Mouse (Mus musculus) kidney, adult 11 months (tissue): ENCODE data around the gene Fam53b.
A peak's percentile ranks its signal among the peaks of the same experiment; 100 is the strongest.

Source experiments
- DNase-seq: peaks from one replicate; pipeline ENCODE4 v3.0.0; 2022

The Fam53b gene

DNA sequence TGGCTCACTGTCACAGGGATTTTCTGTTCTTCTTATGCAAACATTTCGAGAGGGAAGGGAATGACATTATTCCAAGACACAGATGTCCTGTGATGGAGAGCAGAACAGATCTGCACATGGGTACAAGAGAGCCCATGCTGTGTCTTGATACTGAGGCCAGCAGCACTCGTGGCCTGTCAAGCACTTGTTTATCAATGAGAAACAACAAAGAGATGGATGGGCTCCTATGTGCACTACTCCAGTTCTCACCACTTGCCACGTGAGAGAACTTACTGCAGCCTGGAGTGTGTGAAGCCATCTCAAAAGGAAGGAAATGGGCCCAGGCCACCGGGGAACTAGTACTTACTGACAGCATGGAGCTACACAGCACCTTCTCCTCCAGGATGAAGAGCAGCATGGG lies 27.2 kb downstream of the Fam53b start:
- no peak for DNase-seq

DNA sequence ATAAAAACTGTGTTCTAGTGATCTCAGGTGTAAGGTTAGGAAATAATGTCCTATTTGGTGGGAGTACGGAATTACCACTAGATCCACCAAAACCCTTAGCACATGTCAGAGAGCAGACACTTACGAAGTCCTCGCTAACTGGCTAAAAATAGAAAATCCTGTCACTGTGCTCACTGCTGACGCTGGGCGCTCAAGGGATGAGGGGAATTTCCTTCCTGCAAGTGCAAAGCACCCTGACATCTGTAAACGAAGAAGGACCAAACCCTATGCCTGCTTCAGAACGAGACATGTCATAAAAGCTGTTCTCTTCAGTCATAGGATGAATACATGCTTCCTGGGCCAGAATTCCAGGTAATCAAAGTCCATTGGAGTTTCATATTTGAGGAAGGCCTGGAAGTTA lies 27.7 kb downstream of the Fam53b start:
- no peak for DNase-seq

DNA sequence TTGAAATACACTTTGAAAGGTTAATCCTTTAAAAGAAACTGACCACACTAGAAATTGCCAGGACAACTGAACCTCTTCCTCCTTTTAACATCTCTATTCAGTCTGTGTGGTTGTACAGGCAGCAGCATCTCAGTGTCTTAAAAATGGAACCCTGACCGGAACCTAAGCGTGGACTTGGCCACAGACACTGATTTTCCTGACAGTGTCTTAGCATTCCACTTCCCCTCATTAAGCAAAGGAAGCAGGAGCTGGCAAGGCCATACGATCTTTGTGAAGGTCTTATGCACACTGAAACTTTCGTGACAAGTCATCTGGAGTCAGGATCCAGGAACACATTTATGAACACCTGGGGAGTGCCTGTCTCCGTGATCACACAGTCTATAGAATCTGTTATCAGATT lies 29.6 kb downstream of the Fam53b start:
- no peak for DNase-seq

DNA sequence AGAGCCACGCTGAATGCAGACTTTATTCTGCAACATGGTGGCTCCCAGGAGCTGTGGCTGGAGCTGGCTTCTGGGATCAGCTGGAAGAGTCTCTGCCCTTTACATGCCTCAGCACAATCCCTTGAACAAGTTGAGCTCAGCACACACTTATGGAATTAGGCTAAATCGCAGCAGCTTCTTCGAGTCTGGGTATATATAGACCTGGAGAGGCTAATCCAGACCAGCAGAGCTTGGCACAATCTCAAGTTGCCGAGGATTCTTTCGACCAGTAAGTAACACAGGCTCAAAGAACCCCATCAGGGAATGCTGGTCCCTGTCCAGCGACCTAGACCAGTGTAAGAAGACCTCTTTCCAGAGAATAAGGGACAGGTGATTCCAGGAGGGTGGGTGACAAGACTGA lies 31.8 kb downstream of the Fam53b start:
- DNase-seq = no peak

DNA sequence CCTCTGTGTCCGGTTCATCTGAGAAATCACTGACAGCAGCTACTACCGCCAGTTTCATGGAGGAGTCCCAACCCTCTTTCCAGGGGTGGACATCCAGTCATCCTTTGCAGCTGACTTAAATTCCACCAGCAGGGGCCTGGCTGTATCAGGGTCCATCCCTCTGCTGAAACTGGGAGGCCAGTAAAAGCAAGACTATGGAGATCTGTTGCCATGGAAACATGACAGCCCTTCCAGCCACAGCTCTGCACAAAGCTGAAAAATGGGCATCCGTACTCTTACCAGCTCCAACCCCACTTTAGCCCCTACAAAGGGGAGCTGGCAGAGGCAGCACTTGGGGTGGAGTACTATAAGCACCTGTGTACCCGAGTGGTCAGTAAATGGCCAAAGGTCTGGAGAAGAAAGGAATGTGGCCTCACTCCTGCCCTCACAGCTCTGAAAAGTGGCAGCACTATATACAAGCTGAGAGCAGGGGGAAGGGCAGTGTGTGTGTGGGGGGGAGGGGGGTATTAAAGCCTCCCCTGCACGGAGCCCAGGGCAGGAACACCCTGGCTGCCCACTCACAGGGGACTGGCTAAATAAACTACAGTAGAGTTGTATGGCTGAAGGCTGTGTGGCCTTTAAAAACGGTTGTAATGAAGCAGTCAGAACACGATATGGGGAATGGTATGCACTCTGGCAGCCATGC lies 32.4 kb downstream of the Fam53b start:
- DNase-seq = no peak

DNA sequence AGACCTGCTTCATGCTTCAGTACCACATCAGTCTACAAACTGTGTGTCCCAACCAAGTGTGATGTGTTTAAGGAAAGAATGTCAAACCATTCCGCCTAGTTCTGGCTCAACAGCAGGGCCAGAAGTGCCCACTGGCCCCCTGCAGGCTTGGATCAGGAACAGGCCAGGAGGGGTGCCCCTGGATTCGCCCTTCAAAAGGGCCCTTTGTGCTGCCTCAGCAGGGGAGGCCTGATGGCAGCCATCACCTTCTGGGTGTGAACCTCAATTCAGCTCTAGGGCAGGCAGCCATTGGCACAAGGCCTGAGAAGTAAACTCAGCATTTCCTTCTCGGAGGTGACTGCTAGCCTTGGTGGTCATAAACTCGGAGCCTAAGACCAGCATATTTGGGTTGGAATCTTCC lies 33.1 kb downstream of the Fam53b start:
- peak; percentile 78 for DNase-seq

DNA sequence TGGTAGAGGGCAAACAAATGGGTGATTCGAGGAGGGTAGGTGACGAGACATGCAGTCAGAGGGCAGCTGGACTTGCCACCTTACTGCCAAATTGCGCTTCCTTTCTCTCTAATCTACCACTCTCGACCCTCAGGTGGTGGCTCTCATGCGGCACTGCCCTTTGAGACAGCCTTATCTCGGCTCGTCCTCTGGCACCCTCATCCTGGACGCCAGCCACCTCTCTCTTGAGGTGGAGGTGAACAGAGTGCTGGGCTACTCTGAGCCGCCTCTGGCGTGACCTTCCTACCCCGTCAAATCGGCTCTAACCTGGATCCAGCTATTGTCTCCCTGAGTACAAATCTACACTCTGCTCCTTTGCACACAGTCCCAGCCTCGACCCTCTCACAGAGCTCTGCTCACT lies 35.1 kb downstream of the Fam53b start:
- no peak for DNase-seq

DNA sequence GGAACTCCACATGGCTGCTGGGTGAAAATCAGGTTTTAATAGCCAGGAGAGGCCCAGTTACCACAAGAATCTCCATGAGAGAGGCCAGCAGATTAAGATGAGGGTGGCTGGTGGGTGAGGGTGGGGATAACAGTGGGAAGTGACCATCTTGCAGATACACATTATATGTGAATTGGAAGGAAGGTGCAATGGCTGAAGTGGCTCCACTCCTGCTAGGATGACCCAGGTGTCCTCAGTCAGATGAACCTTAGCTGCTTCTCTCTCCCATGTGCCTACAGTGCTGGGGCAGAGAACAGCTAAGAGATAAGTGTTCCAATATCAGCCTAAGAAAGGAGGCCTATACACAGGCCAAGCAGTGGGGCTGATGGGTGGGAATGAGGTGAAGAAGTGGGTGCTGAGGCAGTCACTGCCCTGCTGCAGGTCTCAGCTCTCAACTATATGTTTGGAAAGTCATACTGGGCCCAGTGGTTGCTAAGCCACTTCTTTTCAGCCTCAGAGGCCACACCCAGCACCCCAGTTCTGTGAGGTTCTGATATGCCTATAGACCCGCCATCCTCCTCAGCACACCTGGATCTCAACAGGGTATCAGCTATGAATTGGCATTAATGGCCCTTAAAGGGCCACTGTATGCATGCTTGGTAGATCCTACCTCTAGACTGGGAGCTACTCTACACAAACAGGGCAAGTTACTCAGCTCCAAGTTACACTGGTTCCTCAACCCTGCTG lies 35.8 kb downstream of the Fam53b start:
- DNase-seq = no peak

DNA sequence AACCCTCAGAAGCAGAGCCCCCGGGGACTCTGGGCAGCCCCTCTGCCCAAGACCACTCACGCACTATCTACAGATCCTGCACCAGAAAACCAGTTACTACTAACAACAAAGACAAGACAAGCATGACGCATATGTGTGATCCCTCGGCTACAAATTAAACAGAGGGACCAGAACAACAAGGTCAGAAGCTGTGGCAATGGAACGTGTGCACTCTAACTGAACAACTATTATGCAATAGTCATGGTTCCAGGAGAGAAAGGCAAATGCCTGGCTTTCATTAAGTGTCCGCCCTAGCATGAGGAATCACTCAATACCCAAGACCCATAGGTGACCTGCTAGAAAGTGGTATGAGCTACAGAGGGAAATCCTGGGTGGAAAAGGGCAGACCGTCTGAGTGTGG lies 36.6 kb downstream of the Fam53b start:
- DNase-seq = no peak

DNA sequence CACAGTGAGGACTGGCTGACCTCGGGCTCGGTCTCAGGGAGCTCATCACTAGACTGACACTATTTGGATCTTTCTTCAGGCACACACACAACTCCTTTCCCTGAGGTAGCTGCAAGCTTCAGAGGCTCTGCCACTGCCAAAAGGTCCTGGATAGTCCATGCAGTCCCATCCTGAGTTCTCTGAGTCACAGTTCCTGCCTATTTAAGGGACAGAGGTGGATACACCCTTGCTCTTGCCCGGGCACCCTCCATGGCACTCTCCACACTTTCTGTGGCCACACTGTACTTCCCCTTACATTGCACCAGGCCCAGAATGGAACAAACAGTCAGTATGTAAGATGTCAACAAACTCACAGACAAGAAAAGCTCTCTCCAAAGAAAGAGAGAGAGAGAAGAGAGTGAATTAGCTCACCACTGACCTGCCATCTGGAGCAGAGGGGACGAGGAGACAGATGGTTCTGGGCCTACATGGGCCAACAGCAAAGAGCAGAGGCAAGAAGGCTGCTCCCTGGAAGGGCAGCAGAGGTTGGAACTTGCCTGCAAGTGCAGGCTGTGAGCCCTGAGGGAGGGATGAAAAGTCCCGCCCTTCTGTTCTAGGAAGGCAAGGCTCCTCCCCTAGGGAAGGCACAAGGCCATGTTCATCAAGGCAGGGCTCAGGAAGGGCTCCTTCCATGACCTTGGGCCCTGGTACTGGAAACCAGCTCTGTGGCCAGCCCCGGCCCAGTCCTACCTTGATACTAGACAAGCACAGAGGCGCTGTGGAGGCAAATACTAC lies 37.2 kb downstream of the Fam53b start:
- DNase-seq = peak; percentile 82

DNA sequence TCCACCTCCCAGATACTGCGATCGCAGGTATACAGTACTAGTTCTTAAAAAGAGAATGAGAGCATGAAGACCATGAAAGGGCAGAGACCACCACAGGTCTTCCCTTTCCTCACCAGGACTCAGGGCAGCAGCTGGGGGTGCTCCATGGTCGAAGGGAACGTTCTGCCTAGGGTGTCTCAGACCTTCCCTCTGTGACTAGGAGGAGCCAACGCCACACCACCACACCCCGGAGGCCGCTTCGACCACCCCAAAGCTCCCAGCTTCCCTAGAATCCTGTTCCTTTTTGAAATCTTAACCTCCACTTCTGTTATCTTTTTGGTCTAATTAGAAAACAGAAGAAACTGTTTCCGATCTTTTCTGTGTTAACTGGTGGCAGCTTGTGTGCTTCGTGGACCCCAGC lies 37.8 kb downstream of the Fam53b start:
- no peak for DNase-seq

DNA sequence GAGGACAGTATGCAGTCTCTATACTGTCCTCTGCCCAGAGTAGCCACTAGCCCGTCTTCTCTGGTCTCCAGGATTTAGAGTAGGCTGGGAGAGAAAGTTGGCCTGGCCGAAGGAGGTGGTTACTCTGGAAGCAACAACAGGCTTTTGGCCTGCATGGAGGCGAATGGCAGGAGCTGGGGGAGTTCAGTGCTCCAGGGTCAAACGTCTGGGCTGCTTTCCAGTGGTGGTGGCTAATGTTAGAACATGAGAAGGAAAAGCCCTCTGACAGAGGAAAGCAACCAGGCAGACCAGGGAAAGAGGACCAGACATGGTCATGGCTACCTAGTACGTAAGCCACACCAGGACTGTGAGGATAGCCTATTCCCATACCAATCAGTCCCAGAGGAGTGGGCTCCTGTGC lies 38.4 kb downstream of the Fam53b start:
- DNase-seq = peak; percentile 79

DNA sequence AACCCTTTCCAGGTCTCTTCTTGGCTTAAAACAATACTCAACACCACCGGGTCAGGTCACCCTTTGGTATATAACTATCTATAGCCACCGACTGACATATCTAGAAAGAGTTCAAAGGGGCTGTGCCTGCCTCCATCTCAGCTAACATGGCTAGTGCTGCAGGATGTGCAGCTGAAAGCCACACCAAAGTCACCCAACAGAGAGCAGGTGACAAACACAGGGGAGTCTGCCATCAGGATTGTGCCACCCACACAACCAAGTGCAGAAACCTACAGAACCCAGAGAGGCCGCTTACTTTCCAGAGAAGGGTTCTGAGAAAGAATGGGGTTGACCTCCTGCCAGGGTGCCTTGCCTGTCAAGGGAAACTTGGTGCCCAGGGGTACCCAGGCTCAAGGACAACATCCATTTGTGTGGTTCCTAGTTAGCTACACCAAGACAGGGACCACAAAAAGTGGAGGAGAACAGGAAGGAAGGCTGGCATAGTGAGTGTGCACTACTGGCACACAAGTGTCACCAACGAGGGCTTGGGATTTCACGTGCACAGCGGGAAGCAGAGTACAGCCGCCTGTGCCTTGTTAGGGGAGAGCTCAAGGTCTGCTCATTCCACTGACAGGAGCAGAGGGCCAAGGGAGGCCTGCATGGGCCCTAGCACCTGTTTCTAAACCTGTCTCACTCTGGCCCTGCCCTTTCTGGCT lies 40.5 kb downstream of the Fam53b start:
- no peak for DNase-seq

DNA sequence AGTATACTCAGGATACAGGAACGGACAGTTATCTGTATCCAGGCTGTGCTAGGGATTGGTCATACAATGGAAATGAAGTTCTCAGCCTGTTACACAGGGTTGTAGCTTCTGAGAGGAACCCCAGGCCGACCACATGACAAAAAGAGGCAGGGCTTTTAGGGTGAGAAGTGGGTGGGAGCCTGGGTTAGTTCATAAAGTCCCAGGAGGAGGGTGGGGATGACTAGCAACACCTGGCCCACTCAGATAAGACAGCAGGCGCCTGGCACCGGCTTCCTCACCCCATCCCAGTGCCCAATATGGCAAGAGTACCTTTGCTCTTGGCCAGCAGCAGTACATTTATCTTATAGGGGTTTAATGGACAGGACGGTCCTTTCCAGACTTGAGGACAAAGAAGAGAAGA lies 41.2 kb downstream of the Fam53b start:
- DNase-seq = no peak

DNA sequence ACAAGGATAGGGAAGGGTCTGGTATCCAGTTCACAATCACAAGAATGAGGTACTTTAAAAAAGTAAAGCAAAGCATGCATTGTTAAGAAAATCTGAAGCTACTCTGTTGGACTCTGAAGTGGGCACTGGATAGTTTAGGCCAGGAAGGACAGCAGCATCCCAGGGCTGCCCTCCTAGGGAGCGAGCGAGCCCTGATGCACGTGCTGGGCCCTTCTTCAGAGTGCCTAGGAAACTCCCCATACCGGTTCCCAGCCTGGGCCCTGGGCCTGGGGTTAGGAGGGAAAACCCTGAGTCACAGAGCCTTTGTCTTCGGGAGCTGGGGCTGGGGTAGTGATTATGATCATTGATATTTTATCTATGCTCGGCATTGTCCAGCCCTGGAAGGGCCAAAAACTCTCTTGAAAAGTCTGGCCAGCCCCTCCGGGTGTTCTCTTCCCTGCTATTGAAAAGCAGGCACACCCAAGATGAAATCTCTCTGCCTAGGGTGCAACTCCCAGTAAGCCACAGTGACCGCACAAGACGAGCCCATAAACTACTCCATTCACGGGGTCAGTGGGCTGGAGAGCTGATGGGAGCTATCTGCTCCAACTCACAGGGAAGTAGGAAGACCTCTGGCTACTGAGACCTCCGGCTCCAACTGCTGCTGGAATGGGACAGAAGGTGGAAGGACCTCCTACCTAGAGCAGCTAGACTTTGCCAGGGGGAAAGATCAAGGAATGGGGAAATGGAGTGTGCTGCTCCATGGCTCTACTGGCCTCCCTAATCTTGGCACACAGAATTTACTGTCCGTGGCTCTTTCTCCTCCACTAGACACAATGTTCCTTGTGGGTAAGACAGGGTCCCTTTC lies 45.0 kb downstream of the Fam53b start:
- no peak for DNase-seq

DNA sequence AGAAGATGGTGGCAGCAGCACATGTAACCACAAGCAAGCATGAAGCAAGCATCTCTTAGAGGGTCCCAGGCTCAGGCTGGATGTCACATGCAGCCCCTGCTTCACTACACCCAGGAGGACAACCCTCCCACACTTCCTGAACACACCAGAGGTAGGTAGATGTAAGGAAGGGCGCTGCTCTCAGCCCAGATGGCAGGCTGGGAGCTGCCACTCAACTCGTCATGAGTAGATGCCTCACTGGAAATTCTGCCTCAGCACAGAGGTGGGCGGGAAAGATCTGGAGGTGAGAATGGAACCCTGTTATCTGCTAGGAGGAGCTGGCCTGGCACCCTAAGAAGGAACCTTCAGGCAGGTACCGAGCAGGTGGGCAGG lies 45.7 kb downstream of the Fam53b start:
- no peak for DNase-seq

DNA sequence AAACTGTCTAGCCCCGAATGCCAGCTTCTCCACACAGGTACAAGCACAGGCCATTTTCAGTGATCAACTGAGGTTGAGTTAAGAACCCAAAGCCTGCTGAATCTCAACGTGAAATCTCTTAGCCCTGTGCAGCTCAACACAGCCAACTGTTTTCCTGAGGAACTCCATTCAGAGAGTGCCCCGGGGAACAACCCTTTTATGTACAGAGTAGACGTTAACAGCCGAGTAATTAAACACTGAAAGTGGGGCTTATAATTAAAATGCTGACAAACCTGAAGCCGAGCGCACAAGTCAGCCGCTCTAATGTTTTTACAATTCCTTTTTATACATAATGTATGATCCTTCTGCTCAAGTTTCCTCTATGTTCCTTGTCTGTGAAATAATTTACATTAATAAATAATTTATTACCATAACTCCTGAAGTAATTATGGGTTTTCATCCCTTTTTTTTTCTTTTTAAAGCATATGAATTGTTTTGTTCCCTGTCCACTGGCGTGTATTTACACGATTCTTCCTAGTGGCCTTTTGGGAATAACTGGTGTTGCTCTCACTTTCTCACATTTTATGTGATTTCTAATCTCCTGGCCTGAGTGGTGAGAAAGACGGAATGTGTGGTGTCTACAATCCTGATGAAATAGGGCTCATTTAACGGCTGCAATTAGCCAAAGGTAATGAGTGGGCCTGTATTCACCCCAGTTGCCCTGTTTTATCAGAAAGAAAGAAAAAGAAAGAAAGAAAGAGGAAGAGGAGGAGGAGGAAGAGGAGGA lies 46.3 kb downstream of the Fam53b start:
- peak; percentile 48 for DNase-seq

DNA sequence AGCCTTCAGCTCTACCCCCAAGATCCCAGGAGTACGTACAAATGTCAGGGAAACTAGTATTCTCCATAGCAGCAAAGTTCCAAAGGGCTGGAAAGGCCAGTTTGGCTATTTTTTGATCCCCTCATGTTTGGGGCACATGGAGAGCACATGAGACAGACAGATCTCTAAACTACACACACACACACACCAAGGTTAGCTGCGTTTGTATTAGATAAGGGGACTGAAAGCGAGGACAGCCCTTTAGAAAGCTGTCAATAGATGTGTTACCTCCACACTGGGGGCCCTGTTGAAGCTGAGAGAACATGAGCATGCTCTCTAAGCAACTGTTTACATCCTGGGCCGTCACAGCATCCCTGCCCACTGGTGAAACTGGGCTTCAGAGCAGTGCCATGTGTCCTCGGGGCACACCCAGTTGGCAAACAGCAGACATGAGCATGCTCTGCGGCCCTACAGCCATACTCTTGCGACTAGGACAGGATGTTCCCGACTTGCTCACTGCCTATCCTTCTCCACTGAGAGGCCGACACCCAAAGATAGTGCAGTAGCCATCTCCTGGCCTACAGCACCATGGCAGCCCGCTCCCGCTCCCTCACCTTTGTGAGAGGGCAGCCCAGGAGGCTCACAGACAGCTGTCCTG lies 47.3 kb downstream of the Fam53b start:
- DNase-seq = no peak

DNA sequence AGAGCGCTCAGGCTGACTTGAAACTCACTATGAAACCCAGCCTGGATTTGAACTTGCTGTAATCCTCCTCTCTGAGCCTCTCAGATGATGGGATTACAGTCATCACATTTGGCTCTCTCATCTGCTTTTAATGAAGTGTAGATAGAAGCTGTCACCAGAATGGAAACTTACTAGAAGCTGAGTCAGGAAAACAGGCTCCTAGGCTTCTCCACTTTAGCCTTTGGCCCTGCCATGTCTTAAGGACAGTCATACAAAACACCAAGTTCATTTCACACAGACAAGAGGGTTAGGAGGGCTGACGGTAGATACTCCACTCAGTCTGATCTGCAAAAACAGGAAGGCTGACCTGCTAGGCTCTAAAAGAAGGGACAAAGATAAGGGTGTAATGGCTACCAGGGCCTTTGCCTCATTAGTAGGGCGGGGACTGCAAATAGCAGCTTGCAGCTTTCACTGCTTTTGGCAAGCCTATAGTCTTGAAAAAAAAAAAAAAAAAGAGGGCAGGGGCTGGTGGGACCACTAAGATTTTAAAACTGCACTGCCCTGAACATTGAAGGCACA lies 48.0 kb downstream of the Fam53b start:
- DNase-seq = no peak

DNA sequence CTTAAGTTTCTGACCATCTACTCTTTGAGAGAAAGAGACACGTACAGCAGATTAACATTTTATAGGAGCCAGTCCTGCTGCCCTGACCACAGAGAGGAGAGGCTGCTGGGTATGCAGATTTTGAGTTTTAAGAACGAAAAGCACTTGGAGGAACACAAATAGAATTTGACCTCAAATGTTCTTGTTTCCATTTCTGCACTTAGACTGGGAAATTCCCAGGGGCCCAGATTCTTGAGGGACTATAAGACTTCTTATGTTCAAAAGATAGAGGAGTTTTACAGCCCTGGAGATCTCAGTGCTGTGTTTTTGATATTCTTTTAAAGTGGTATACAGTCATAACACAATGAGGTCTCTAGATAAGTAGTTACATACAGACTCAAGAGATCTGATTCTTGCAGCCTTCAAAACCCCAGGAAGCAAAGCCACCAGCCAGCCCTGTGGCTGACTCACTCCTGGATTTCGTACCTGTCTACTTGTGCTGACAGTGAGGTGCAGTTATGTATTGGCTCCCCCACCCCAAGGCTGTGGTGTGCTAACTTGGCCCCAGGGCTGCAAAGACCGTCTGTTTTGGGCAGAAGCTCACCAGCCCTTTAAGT lies 48.7 kb downstream of the Fam53b start:
- no peak for DNase-seq

DNA sequence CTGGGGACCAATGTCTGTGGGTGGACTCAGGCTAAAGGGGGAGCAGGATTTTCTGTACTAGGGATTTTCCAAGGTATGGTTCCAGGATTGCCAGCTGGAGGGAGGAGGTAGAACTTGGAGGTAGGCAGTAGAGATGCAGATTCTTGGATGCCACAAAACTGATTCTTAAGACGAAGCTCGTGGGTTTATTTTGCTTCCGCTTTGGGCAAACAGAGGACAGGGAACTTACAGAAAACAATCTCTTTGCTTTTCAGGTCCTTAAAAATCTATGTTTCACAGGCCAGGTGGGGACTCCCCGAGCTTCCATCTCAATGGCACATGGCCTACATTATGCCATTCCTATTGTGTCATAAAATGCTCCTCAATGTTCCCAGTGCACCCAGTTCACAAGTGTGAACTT lies 49.4 kb downstream of the Fam53b start:
- DNase-seq = no peak
